Mouse (Mus musculus): Measurements from ENCODE around the gene Zfp472. TPM values are rescaled to one million over a fixed set of nuclear protein-coding genes. Genes with fewer than 3 reads are reported as not detected.
"Not testable (repeated sequence)": the region's sequence is repeated elsewhere in the genome, so short reads cannot be mapped to it uniquely, and the experiment has no call there.

The Zfp472 gene
- polyA plus RNA-seq, 1 experiment from 2014 or later, result 11.6 TPM

- not testable (repeated sequence) for H3K27ac ChIP-seq
- H3K36me3 ChIP-seq, result peaks cover 78% of the 10 kb centered on the region
- H3K9me3 ChIP-seq, result peaks cover 54% of the 10 kb centered on the region
These were observed 54.8 kb downstream of the Zfp472 start for GRCm38 (mm10) chr17:33020434-33020833.

More at GRCm38 (mm10) chr17:33020434-33020833, 54.8 kb downstream of the Zfp472 start:
- H3K27me3 ChIP-seq; H3K9ac ChIP-seq; H3K4me3 ChIP-seq; ATAC-seq (ENCODE audit: insufficient number of reproducible peaks, low FRiP score, low TSS enrichment, low read depth); H3K4me1 ChIP-seq; H3K4me2 ChIP-seq: not testable (repeated sequence)

Other genes starting within 250 kb of the Zfp472 start
- 28.6 and 32.8 TPM in 2 replicates for gene Zfp871, start 177.5 kb upstream of the Zfp472 start, polyA plus RNA-seq (2015; fragmentation: Nextera tagmentation; extraction: Ambion mirVana)
- gene Zfp811, start 155.9 kb upstream of the Zfp472 start, polyA plus RNA-seq (2015; fragmentation: Nextera tagmentation; extraction: Ambion mirVana), result 2.4 and 3.2 TPM in 2 replicates
- gene Zfp799, start 135.6 kb upstream of the Zfp472 start, polyA plus RNA-seq (2015; fragmentation: Nextera tagmentation; extraction: Ambion mirVana), result 14.0 and 15.0 TPM in 2 replicates
- gene Zfp870, start 74.2 kb upstream of the Zfp472 start, polyA plus RNA-seq (2015; fragmentation: Nextera tagmentation; extraction: Ambion mirVana), result 7.5 and 8.5 TPM in 2 replicates
- not detected in 2 replicates for gene Cyp4f14, start 48.5 kb upstream of the Zfp472 start, polyA plus RNA-seq (2015; fragmentation: Nextera tagmentation; extraction: Ambion mirVana)
- gene Cyp4f13, start 18.4 kb upstream of the Zfp472 start, polyA plus RNA-seq (2015; fragmentation: Nextera tagmentation; extraction: Ambion mirVana), result 14.2 and 14.8 TPM in 2 replicates
- gene Zfp952, start 27.3 kb downstream of the Zfp472 start, polyA plus RNA-seq (2015; fragmentation: Nextera tagmentation; extraction: Ambion mirVana), result 12.2 and 12.4 TPM in 2 replicates
- 13.1 and 13.8 TPM in 2 replicates for gene Zfp763, start 67.6 kb downstream of the Zfp472 start, polyA plus RNA-seq (2015; fragmentation: Nextera tagmentation; extraction: Ambion mirVana)
- not detected in 2 replicates for gene 4921501E09Rik, start 102.2 kb downstream of the Zfp472 start, polyA plus RNA-seq (2015; fragmentation: Nextera tagmentation; extraction: Ambion mirVana)
- 9.8 and 10.0 TPM in 2 replicates for gene Zfp563, start 123.5 kb downstream of the Zfp472 start, polyA plus RNA-seq (2015; fragmentation: Nextera tagmentation; extraction: Ambion mirVana)
- 0.14 and 0.16 TPM in 2 replicates for gene Morc2b, start 173.9 kb downstream of the Zfp472 start, polyA plus RNA-seq (2015; fragmentation: Nextera tagmentation; extraction: Ambion mirVana)
- gene Olfr55, start 202.6 kb downstream of the Zfp472 start, polyA plus RNA-seq (2015; fragmentation: Nextera tagmentation; extraction: Ambion mirVana), result not detected in 2 replicates
- gene Olfr239, start 225.5 kb downstream of the Zfp472 start, polyA plus RNA-seq (2015; fragmentation: Nextera tagmentation; extraction: Ambion mirVana), result not detected in 2 replicates